Mouse (Mus musculus) heart, embryonic 14.5 days (tissue): ENCODE measurements at regions not wholly inside any gene's neighbourhood (a gene's known extent, or its start where the extent isn't known, plus 50 kb on each side); places are given as distances from the start of the nearest gene placed in this dataset.

Source experiments
- ATAC-seq: fragments of 200-750 bp; cut with Nextera tagmentation; 2 replicates; pipeline ENCODE4 v1.8.0; 2017; ENCODE audit warnings: low read depth, moderate TSS enrichment; ENCODE audit not compliant: insufficient number of reproducible peaks, insufficient read depth, low FRiP score
- H3K27ac ChIP-seq, 2 experiments: fragments of 200-500 bp in 1 of 2; fragments of 300-500 bp in 1 of 2; sonication (generic) in 1 of 2; replicated peaks in 1 of 2; 2 replicates each; pipeline ENCODE4 v1.5.1; 2012 to 2014; ENCODE audit warnings: low read depth in 2 of 2, low read length in 2 of 2, control low read depth in 1 of 2, mild to moderate bottlenecking in 1 of 2, mixed read lengths in 1 of 2; ENCODE audit not compliant: control insufficient read depth in 1 of 2, insufficient read depth in 1 of 2
- H3K27me3 ChIP-seq: fragments of 300-500 bp; sonication (generic); 2 replicates; pipeline ENCODE4 v1.6.1; 2014; ENCODE audit warnings: mild to moderate bottlenecking, low read length, control low read depth; ENCODE audit not compliant: control insufficient read depth, insufficient read depth
- H3K36me3 ChIP-seq: fragments of 300-500 bp; sonication (generic); 2 replicates; pipeline ENCODE4 v1.6.1; 2014; ENCODE audit warnings: mild to moderate bottlenecking, control low read depth, low read length, mixed read lengths; ENCODE audit not compliant: control insufficient read depth, insufficient read depth
- H3K4me1 ChIP-seq, 2 experiments: fragments of 200-500 bp in 1 of 2; fragments of 300-500 bp in 1 of 2; sonication (generic) in 1 of 2; 2 replicates each; pipeline ENCODE4 v1.6.1; 2012 to 2014; ENCODE audit warnings: low read length in 2 of 2, control low read depth in 1 of 2, mixed read lengths in 1 of 2; ENCODE audit not compliant: control insufficient read depth in 2 of 2, insufficient read depth in 2 of 2
- H3K4me2 ChIP-seq: fragments of 300-500 bp; sonication (generic); 2 replicates; pipeline ENCODE4 v1.6.1; 2014; ENCODE audit warnings: mild to moderate bottlenecking, low read length
- H3K4me3 ChIP-seq, 2 experiments: fragments of 200-500 bp in 1 of 2; fragments of 300-500 bp in 1 of 2; sonication (generic) in 1 of 2; 2 replicates each; pipeline ENCODE4 v1.5.1; 2012 to 2014; ENCODE audit warnings: low read length in 2 of 2, mild to moderate bottlenecking in 2 of 2, control low read depth in 1 of 2, low read depth in 1 of 2, moderate library complexity in 1 of 2; ENCODE audit not compliant: control insufficient read depth in 1 of 2, insufficient read depth in 1 of 2
- H3K9ac ChIP-seq: fragments of 300-500 bp; sonication (generic); 2 replicates; pipeline ENCODE4 v1.6.1; 2014; ENCODE audit warnings: mild to moderate bottlenecking, low read length
- H3K9me3 ChIP-seq: fragments of 300-500 bp; sonication (generic); 2 replicates; pipeline ENCODE4 v1.6.1; 2016; ENCODE audit warnings: low read length, control low read depth; ENCODE audit not compliant: control insufficient read depth
- WGBS: fragments of 180-500 bp; shearing (Covaris S2); extraction: QIAGEN DNeasy Blood & Tissue Kit; methylation state at CpG from one replicate; pipeline ENCODE4 v1.1.7; 2014; 5-methylcytosine and 5-hydroxymethylcytosine counted together

- ATAC-seq = no peak
- H3K4me1 ChIP-seq = no peaks in the 10 kb centered on the region
Observed at GRCm38 (mm10) chr1:94342576-94342975, 290.2 kb upstream of the Pdcd1 start.

GRCm38 (mm10) chr1:94341237-94341636 lies 288.9 kb upstream of the Pdcd1 start:
- WGBS = 73% methylated on average over 3 of the region's 3 CpGs
- no peaks in the 10 kb centered on the region for H3K36me3 ChIP-seq
- no peak overlapping the region for H3K9ac ChIP-seq
- no peak overlapping the region for H3K27ac ChIP-seq
- H3K9me3 ChIP-seq = no peaks in the 10 kb centered on the region
- H3K4me1 ChIP-seq = no peaks in the 10 kb centered on the region
- no peak overlapping the region for H3K4me2 ChIP-seq
- no peak overlapping the region for H3K4me3 ChIP-seq
- no peaks in the 10 kb centered on the region for H3K27me3 ChIP-seq
- no peak for ATAC-seq

More at GRCm38 (mm10) chr1:94342576-94342975, 290.2 kb upstream of the Pdcd1 start:
- H3K9me3 ChIP-seq = no peaks in the 10 kb centered on the region
- no peaks in the 10 kb centered on the region for H3K27me3 ChIP-seq
- no peaks in the 10 kb centered on the region for H3K36me3 ChIP-seq
- 100% methylated on average over 2 of the region's 2 CpGs for WGBS
- no peak overlapping the region for H3K27ac ChIP-seq
- no peak overlapping the region for H3K4me2 ChIP-seq
- no peak overlapping the region for H3K4me3 ChIP-seq
- H3K9ac ChIP-seq = no peak overlapping the region

- H3K27me3 ChIP-seq = no peaks in the 10 kb centered on the region
- no peak overlapping the region for H3K27ac ChIP-seq
- no peak overlapping the region for H3K4me2 ChIP-seq
- H3K9ac ChIP-seq = no peak overlapping the region
- no peaks in the 10 kb centered on the region for H3K9me3 ChIP-seq
- ATAC-seq = no peak
- H3K4me1 ChIP-seq = no peaks in the 10 kb centered on the region
- H3K36me3 ChIP-seq = no peaks in the 10 kb centered on the region
- H3K4me3 ChIP-seq = no peak overlapping the region
Observed at GRCm38 (mm10) chr1:94318029-94318428, 265.7 kb upstream of the Pdcd1 start.

- ATAC-seq = no peak
- Histone ChIP-seq H3K27me3 (no peaks in the 10 kb centered on the region), H3K9me3 (no peaks in the 10 kb centered on the region), H3K9ac (no peak overlapping the region), H3K36me3 (no peaks in the 10 kb centered on the region), H3K4me1 (no peaks in the 10 kb centered on the region), H3K27ac (no peak overlapping the region), H3K4me3 (no peak overlapping the region), H3K4me2 (no peak overlapping the region)
- WGBS = 76% methylated on average over 1 of the region's 1 CpGs
Observed at GRCm38 (mm10) chr1:94298395-94298794, 246.0 kb upstream of the Pdcd1 start.

GRCm38 (mm10) chr1:94272569-94272968 lies 220.2 kb upstream of the Pdcd1 start:
- H3K9ac ChIP-seq = no peak overlapping the region
- H3K4me1 ChIP-seq = peaks cover 2 to 4% of the 10 kb centered on the region in 2 experiments; a peak in 3 of 4 replicates
- H3K36me3 ChIP-seq = no peaks in the 10 kb centered on the region
- H3K4me2 ChIP-seq = no peak overlapping the region
- H3K4me3 ChIP-seq = no peak overlapping the region
- H3K9me3 ChIP-seq = no peaks in the 10 kb centered on the region
- no peaks in the 10 kb centered on the region for H3K27me3 ChIP-seq
- ATAC-seq = no peak
- WGBS = 83% methylated on average over 4 of the region's 4 CpGs
- H3K27ac ChIP-seq = no peak overlapping the region

- no peak for ATAC-seq
- no peak overlapping the region for H3K4me2 ChIP-seq
- 64% methylated on average over 8 of the region's 8 CpGs for WGBS
- no peaks in the 10 kb centered on the region for H3K36me3 ChIP-seq
- H3K27me3 ChIP-seq = no peaks in the 10 kb centered on the region
- H3K4me1 ChIP-seq = no peaks in the 10 kb centered on the region
- H3K4me3 ChIP-seq = no peak overlapping the region
- no peaks in the 10 kb centered on the region for H3K9me3 ChIP-seq
- no peak overlapping the region for H3K27ac ChIP-seq
- no peak overlapping the region for H3K9ac ChIP-seq
Observed at GRCm38 (mm10) chr1:94263313-94263712, 211.0 kb upstream of the Pdcd1 start.

- Histone ChIP-seq H3K36me3 (no peaks in the 10 kb centered on the region), H3K4me2 (no peak overlapping the region), H3K4me3 (no peak overlapping the region), H3K4me1 (no peaks in the 10 kb centered on the region), H3K9ac (no peak overlapping the region), H3K9me3 (no peaks in the 10 kb centered on the region), H3K27me3 (no peaks in the 10 kb centered on the region), H3K27ac (no peak overlapping the region)
- ATAC-seq = no peak
- 47% methylated on average over 1 of the region's 1 CpGs for WGBS
Observed at GRCm38 (mm10) chr1:94235426-94235825, 183.1 kb upstream of the Pdcd1 start.

GRCm38 (mm10) chr1:94221006-94221405 lies 168.7 kb upstream of the Pdcd1 start:
- no peak overlapping the region for H3K4me2 ChIP-seq
- 66% methylated on average over 3 of the region's 3 CpGs for WGBS
- no peak for ATAC-seq
- H3K27me3 ChIP-seq = no peaks in the 10 kb centered on the region
- no peaks in the 10 kb centered on the region for H3K9me3 ChIP-seq
- H3K4me3 ChIP-seq = no peak overlapping the region
- H3K27ac ChIP-seq = no peak overlapping the region
- H3K9ac ChIP-seq = no peak overlapping the region
- no peaks in the 10 kb centered on the region for H3K4me1 ChIP-seq
- no peaks in the 10 kb centered on the region for H3K36me3 ChIP-seq
